Mouse (Mus musculus): ENCODE results near the gene Baiap3. TPM values are rescaled to one million over a fixed set of nuclear protein-coding genes. Genes with fewer than 3 reads are reported as not detected.
"Not testable (repeated sequence)": the region's sequence is repeated elsewhere in the genome, so short reads cannot be mapped to it uniquely, and the experiment has no call there.

Gene Baiap3
- polyA plus RNA-seq, 1 experiment, result 1.3 TPM

DNA sequence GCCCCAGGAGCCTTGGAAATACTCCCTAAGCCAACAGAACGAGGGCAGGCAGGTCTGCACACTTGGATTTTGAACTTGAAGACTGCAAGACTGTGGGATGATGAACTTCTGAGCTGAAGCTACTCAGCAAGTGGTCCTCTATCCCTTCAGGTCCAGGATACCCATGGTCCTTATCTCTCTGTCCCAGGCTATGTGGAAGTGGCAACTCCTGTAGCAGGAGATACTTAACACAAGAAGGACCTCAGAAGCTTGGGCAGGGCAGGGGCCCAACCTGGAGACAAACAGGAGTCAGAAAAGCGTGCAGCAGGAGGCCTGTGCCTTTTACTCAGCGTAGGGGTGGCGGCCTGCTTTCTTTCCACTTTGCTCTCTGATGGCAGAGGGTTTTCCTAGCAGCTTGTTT, 30.5 kb downstream of the Baiap3 start:
- Histone ChIP-seq H3K4me3 (ENCODE audit: low read depth, low read length) (no peak overlapping the region), H3K9ac (ENCODE audit: low read depth, poor library complexity, severe bottlenecking) (no peak overlapping the region), H3K9me3 (replicated peaks; ENCODE audit: control insufficient read depth, insufficient read depth, low read length, poor library complexity, severe bottlenecking) (no peaks in the 10 kb centered on the region), H3K27ac (ENCODE audit: insufficient read depth, low read length) (no peak overlapping the region), H3K4me1 (ENCODE audit: control insufficient read depth, insufficient read depth, low read length) (peaks cover 2% of the 10 kb centered on the region), H3K36me3 (ENCODE audit: control insufficient read depth, insufficient read depth, low read length, poor library complexity, severe bottlenecking) (peaks cover 7% of the 10 kb centered on the region; the same call in 1 of the 2 replicates), H3K27me3 (ENCODE audit: control insufficient read depth, insufficient read depth, low read length, poor library complexity, severe bottlenecking) (no peaks in the 10 kb centered on the region)
- TF ChIP-seq CTCF (IDR thresholded peaks at IDR 0.05; ENCODE audit: low read depth, low read length), result no peak
- TF ChIP-seq EP300 (IDR thresholded peaks at IDR 0.05; ENCODE audit: insufficient read depth, low read depth, low read length), result no peak
- TF ChIP-seq POLR2A (IDR thresholded peaks at IDR 0.05; ENCODE audit: insufficient read depth, low read length), result no peak

- no peak for TF ChIP-seq EP300 (IDR thresholded peaks at IDR 0.05; ENCODE audit: insufficient read depth, low read depth, low read length)
- TF ChIP-seq CTCF (IDR thresholded peaks at IDR 0.05; ENCODE audit: low read depth, low read length), result no peak
- TF ChIP-seq POLR2A (IDR thresholded peaks at IDR 0.05; ENCODE audit: insufficient read depth, low read length), result no peak
- H3K9ac ChIP-seq (ENCODE audit: low read depth, poor library complexity, severe bottlenecking), result no peak overlapping the region
- H3K4me3 ChIP-seq (ENCODE audit: low read depth, low read length), result no peak overlapping the region
- H3K9me3 ChIP-seq (replicated peaks; ENCODE audit: control insufficient read depth, insufficient read depth, low read length, poor library complexity, severe bottlenecking), result no peaks in the 10 kb centered on the region
- no peak overlapping the region for H3K27ac ChIP-seq (ENCODE audit: insufficient read depth, low read length)
- H3K4me1 ChIP-seq (ENCODE audit: control insufficient read depth, insufficient read depth, low read length), result peaks cover 2% of the 10 kb centered on the region
- no peaks in the 10 kb centered on the region for H3K27me3 ChIP-seq (ENCODE audit: control insufficient read depth, insufficient read depth, low read length, poor library complexity, severe bottlenecking)
- peaks cover 4% of the 10 kb centered on the region; the same call in 1 of the 2 replicates for H3K36me3 ChIP-seq (ENCODE audit: control insufficient read depth, insufficient read depth, low read length, poor library complexity, severe bottlenecking)
These were observed 31.5 kb downstream of the Baiap3 start for GRCm38 (mm10) chr17:25224586-25225222.

DNA sequence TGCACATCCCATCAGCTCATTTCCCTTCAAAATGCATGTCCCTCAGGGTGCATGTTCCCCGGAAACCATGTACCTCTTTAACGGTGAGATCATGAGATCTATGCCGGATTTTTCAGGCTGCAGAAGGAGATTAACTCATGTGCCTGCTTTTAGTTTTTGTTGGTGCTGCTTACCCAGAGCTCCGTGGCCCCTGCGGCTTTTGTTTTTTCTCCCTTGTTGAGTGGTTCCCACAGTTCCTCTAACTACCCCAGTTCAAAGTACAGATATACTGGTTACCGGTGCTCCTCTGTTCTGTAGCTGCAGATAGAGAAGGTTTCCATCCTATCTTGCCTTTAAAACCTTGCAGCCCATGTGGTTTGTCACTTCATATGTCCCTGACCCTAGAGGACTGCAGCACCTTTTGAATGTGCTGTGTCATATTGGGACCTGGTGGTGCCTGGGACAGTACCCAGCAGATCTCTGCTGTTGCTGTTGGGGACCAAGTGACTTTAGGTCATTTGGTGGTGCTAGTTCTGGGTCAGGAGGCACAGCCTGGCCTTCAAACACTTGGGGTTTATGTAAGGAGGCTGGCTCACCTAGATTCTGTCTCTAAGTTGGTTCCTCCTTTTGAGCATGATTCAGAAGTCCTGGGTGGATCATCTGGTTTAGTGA, 33.1 kb downstream of the Baiap3 start:
- H3K27ac ChIP-seq (ENCODE audit: insufficient read depth, low read length), result peak overlapping the region; percentile 45; the same call in 1 of the 2 replicates
- peaks cover 2% of the 10 kb centered on the region for H3K4me1 ChIP-seq (ENCODE audit: control insufficient read depth, insufficient read depth, low read length)
- peak overlapping the region; percentile 60 for H3K9ac ChIP-seq (ENCODE audit: low read depth, poor library complexity, severe bottlenecking)

DNA sequence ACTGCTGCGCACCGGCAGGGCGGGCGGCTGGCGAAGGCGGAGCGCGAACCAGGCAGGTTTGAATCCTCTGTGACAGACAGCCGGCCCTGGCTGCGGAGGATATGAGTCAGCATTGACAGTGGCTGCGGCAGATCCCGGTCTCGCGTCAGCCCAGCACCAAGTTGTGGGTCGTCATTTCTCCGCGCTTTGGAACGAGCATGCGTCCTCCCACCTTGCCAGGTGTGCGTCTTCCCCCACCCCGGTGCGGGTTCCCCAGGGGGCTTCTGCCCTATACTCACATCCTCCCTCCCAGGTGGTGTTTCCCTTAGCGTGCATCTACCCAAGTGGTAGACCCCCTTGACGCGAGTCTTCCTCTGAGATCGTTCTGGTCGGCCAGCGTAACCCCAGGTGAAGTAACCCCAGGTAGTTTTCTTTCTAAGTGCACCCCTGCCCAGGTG, 33.6 kb downstream of the Baiap3 start:
- H3K27me3 ChIP-seq (ENCODE audit: control insufficient read depth, insufficient read depth, low read length, poor library complexity, severe bottlenecking); H3K4me1 ChIP-seq (ENCODE audit: control insufficient read depth, insufficient read depth, low read length); H3K36me3 ChIP-seq (ENCODE audit: control insufficient read depth, insufficient read depth, low read length, poor library complexity, severe bottlenecking); H3K9me3 ChIP-seq (replicated peaks; ENCODE audit: control insufficient read depth, insufficient read depth, low read length, poor library complexity, severe bottlenecking): not testable (repeated sequence)
- peak overlapping the region; percentile 60 for H3K9ac ChIP-seq (ENCODE audit: low read depth, poor library complexity, severe bottlenecking)
- peak overlapping the region; percentile 45; the same call in 1 of the 2 replicates for H3K27ac ChIP-seq (ENCODE audit: insufficient read depth, low read length)
- H3K4me3 ChIP-seq (ENCODE audit: low read depth, low read length), result peak overlapping the region; percentile 77

More for the DNA sequence above, 33.1 kb downstream of the Baiap3 start:
- Histone ChIP-seq H3K9me3 (replicated peaks; ENCODE audit: control insufficient read depth, insufficient read depth, low read length, poor library complexity, severe bottlenecking) (no peaks in the 10 kb centered on the region), H3K36me3 (ENCODE audit: control insufficient read depth, insufficient read depth, low read length, poor library complexity, severe bottlenecking) (no peaks in the 10 kb centered on the region), H3K4me3 (ENCODE audit: low read depth, low read length) (peak overlapping the region; percentile 77), H3K27me3 (ENCODE audit: control insufficient read depth, insufficient read depth, low read length, poor library complexity, severe bottlenecking) (no peaks in the 10 kb centered on the region)
- TF ChIP-seq CTCF (IDR thresholded peaks at IDR 0.05; ENCODE audit: low read depth, low read length), result no peak
- TF ChIP-seq EP300 (IDR thresholded peaks at IDR 0.05; ENCODE audit: insufficient read depth, low read depth, low read length), result no peak
- no peak for TF ChIP-seq POLR2A (IDR thresholded peaks at IDR 0.05; ENCODE audit: insufficient read depth, low read length)

DNA sequence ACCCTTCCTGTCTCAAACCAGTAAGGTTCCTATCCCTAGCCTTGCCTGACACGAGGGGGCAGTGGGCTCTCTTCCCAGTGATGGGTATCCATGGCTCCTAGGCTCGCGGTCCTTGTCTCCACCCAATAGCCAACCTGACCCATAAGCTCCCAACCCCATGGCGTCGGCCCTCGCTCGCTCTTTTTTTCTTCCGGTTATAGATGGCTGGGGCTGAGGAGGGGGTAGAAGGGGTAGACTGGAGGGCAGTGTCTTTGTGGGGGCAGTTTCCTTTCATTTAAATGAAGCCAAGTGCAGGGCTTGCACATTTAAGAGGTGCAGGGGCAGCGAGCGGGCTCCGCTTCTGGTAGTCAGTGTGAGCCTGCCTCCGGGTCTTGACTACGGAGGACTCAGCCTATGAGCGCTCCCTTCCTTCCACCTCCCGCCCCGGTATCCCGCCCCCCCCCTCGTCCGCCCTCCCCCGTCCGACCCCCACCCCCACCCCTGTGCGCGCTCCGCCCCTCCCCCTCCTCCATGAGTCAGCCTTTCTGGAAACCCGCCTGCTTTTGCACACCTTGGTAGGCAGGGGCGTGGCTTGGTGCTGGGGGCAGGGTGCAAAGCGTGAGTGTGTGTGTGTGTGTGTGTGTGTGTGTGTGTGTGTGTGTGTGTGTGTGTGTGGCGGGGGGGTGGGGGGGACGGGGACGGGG, 34.2 kb downstream of the Baiap3 start:
- Histone ChIP-seq H3K36me3 (ENCODE audit: control insufficient read depth, insufficient read depth, low read length, poor library complexity, severe bottlenecking) (no peaks in the 10 kb centered on the region), H3K9ac (ENCODE audit: low read depth, poor library complexity, severe bottlenecking) (peak overlapping the region; percentile 60), H3K27me3 (ENCODE audit: control insufficient read depth, insufficient read depth, low read length, poor library complexity, severe bottlenecking) (no peaks in the 10 kb centered on the region), H3K4me1 (ENCODE audit: control insufficient read depth, insufficient read depth, low read length) (peaks cover 2% of the 10 kb centered on the region), H3K4me3 (ENCODE audit: low read depth, low read length) (peak overlapping the region; percentile 71), H3K27ac (ENCODE audit: insufficient read depth, low read length) (peak overlapping the region; percentile 53), H3K9me3 (replicated peaks; ENCODE audit: control insufficient read depth, insufficient read depth, low read length, poor library complexity, severe bottlenecking) (no peaks in the 10 kb centered on the region)
- TF ChIP-seq EP300 (IDR thresholded peaks at IDR 0.05; ENCODE audit: insufficient read depth, low read depth, low read length), result no peak

DNA sequence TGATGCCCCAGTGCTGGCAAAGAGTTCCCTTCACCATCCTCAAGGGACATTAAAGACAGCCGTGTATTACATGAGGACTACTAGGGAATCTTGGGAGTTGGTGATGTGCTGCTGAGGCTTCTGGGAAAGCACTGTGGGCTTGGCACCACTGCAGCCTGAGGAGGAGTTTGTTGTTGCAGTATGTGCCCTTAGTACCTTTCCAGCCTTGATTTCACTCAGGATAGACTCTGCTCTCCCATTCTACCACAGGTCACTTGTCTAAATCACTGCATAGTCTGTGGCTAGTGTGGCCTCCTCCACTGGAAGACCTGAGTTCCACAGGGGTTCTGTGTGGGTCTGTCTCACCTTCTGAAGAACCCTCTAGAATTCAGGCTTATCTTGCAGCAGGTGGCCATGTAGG, 35.4 kb downstream of the Baiap3 start:
- Histone ChIP-seq H3K9ac (ENCODE audit: low read depth, poor library complexity, severe bottlenecking) (no peak overlapping the region), H3K36me3 (ENCODE audit: control insufficient read depth, insufficient read depth, low read length, poor library complexity, severe bottlenecking) (no peaks in the 10 kb centered on the region), H3K4me1 (ENCODE audit: control insufficient read depth, insufficient read depth, low read length) (peaks cover 2% of the 10 kb centered on the region), H3K4me3 (ENCODE audit: low read depth, low read length) (no peak overlapping the region), H3K9me3 (replicated peaks; ENCODE audit: control insufficient read depth, insufficient read depth, low read length, poor library complexity, severe bottlenecking) (no peaks in the 10 kb centered on the region), H3K27me3 (ENCODE audit: control insufficient read depth, insufficient read depth, low read length, poor library complexity, severe bottlenecking) (no peaks in the 10 kb centered on the region), H3K27ac (ENCODE audit: insufficient read depth, low read length) (no peak overlapping the region)
- no peak for TF ChIP-seq EP300 (IDR thresholded peaks at IDR 0.05; ENCODE audit: insufficient read depth, low read depth, low read length)
- TF ChIP-seq POLR2A (IDR thresholded peaks at IDR 0.05; ENCODE audit: insufficient read depth, low read length), result no peak
- TF ChIP-seq CTCF (IDR thresholded peaks at IDR 0.05; ENCODE audit: low read depth, low read length), result no peak

Measured in ES-Bruce4 (cell line).